Mouse (Mus musculus) hindbrain, postnatal 0 days (tissue): Measurements from ENCODE around the gene Ppp1r15b. TPM values are rescaled to one million over a fixed set of nuclear protein-coding genes. Genes with fewer than 3 reads are reported as not detected.

Source experiments
- ATAC-seq: fragments of 200-750 bp; cut with Nextera tagmentation; 2 replicates; pipeline ENCODE4 v1.8.0; 2017; ENCODE audit warnings: mild to moderate bottlenecking, moderate TSS enrichment, moderate library complexity
- DNase-seq: peaks from one replicate; pipeline ENCODE4 v3.0.0-alpha.2; 2015; ENCODE audit warnings: low spot score
- H3K27ac ChIP-seq: fragments of 300-500 bp; sonication (generic); 2 replicates; pipeline ENCODE4 v1.5.1; 2014; ENCODE audit warnings: mild to moderate bottlenecking
- H3K27me3 ChIP-seq: fragments of 300-500 bp; sonication (generic); 2 replicates; pipeline ENCODE4 v1.6.1; 2014; ENCODE audit warnings: low read length, mixed read lengths; ENCODE audit not compliant: insufficient read depth
- H3K36me3 ChIP-seq: fragments of 300-500 bp; sonication (generic); 2 replicates; pipeline ENCODE4 v1.6.1; 2014; ENCODE audit warnings: low read length, mixed read lengths; ENCODE audit not compliant: insufficient read depth
- H3K4me1 ChIP-seq: fragments of 300-500 bp; sonication (generic); 2 replicates; pipeline ENCODE4 v1.6.1; 2014; ENCODE audit warnings: antibody characterized with exemption, low read length, mixed read lengths; ENCODE audit not compliant: insufficient read depth
- H3K4me2 ChIP-seq: fragments of 300-500 bp; sonication (generic); 2 replicates; pipeline ENCODE4 v1.6.1; 2014; ENCODE audit warnings: low read depth, mild to moderate bottlenecking, low read length, moderate library complexity, mixed read lengths
- H3K4me3 ChIP-seq: fragments of 300-500 bp; sonication (generic); 2 replicates; pipeline ENCODE4 v1.5.1; 2014; ENCODE audit warnings: low read length
- H3K9ac ChIP-seq: fragments of 300-500 bp; sonication (generic); replicated peaks from 2 replicates; pipeline ENCODE4 v1.6.1; 2014; ENCODE audit warnings: mild to moderate bottlenecking, low read length, moderate library complexity, mixed read lengths
- H3K9me3 ChIP-seq: fragments of 300-500 bp; sonication (generic); 2 replicates; pipeline ENCODE4 v1.6.1; 2016; ENCODE audit warnings: low read length, mixed read lengths
- CTCF ChIP-seq: IDR thresholded peaks from 2 replicates; pipeline ENCODE4 v1.5.1; 2016; ENCODE audit warnings: antibody characterized with exemption, control low read depth, low read depth
- WGBS: fragments of 180-500 bp; shearing (Covaris S2); extraction: QIAGEN DNeasy Blood & Tissue Kit; methylation state at CpG from one replicate; pipeline ENCODE4 v1.1.7; 2014; 5-methylcytosine and 5-hydroxymethylcytosine counted together
- polyA plus RNA-seq: library from polyadenylated mRNA; unstranded; fragments of >200 nt; fragmentation: Nextera tagmentation; extraction: Ambion mirVana; gene quantifications from 2 replicates; pipeline ENCODE4 v1.2.1, GENCODE M21; 2015
- total RNA-seq: library from RNA; depleted of rRNA; stranded (reverse); fragments of >200 nt; gene quantifications from 2 replicates; pipeline ENCODE4 v1.2.3, GENCODE M21; 2014

Gene Ppp1r15b
- total and polyA plus RNA-seq, 2 experiments from 2014 or later = 17.0 to 37.4 TPM

DNA sequence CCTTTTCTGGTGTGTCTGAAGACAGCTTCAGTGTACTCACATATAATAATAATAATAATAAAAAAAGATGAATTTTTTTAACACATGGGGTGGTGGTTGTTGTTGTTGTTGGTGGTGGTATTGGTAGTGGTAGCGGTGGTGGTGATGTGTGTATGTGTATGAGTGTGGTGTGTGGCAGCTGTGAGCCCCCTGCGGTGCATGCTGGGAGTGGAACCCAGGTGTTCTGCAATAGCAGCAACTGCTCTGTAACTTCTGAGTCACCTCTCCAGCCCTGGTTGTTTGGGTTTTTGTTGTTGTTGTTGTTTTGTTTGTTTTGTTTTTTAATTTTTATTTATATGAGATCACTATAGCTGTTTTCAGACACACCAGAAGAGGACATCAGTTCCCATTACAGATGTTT, 19.6 kb downstream of the Ppp1r15b start:
- 100% methylated on average over 2 of the region's 2 CpGs for WGBS
- no peaks in the 10 kb centered on the region for H3K4me1 ChIP-seq
- TF ChIP-seq CTCF = no peak
- H3K9me3 ChIP-seq = no peaks in the 10 kb centered on the region
- H3K36me3 ChIP-seq = no peaks in the 10 kb centered on the region
- no peak overlapping the region for H3K27ac ChIP-seq
- DNase-seq (no peak), ATAC-seq (no peak)
- no peak overlapping the region for H3K9ac ChIP-seq
- H3K27me3 ChIP-seq = no peaks in the 10 kb centered on the region
- H3K4me3 ChIP-seq = no peak overlapping the region
- H3K4me2 ChIP-seq = no peak overlapping the region

- Histone ChIP-seq H3K9me3 (no peaks in the 10 kb centered on the region), H3K4me2 (no peak overlapping the region), H3K27me3 (no peaks in the 10 kb centered on the region), H3K36me3 (no peaks in the 10 kb centered on the region), H3K9ac (no peak overlapping the region), H3K4me3 (no peak overlapping the region), H3K27ac (no peak overlapping the region), H3K4me1 (no peaks in the 10 kb centered on the region)
- no peak for TF ChIP-seq CTCF
- ATAC-seq (no peak), DNase-seq (no peak)
- 93% methylated on average over 3 of the region's 3 CpGs for WGBS
Observed at GRCm38 (mm10) chr1:133152213-133152612, 21.3 kb downstream of the Ppp1r15b start.

- 82% methylated on average over 6 of the region's 6 CpGs for WGBS
- TF ChIP-seq CTCF = no peak
- no peak overlapping the region for H3K27ac ChIP-seq
Observed at GRCm38 (mm10) chr1:133155270-133155669, 24.3 kb downstream of the Ppp1r15b start.

DNA sequence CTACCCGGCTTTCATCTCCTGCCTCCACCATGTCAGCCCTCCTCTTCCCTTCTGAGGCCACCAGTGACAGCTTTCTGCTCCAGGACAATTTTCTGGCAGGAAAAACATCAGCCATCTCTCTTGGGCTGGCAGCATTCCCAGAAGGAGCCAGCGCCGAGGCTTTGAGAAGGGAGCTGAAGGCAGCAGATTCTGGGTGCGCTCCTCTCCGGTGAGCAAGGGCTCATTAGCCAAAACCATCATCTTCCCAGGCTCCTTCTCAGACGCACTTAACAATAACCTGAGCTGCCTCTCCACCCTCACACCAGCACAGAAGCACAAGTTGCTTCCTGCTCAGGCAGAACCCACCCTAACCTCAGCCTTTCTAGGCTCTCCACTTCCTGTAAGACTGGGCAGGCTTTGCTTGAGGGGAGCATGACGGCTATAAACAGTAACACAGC, 28.2 kb downstream of the Ppp1r15b start:
- 0 out of 2 replicates have a peak, but pooled peaks have one; percentile 43 for ATAC-seq
- H3K4me1 ChIP-seq = 0 out of 2 replicates have a peak, but pooled peaks cover 5% of the 10 kb centered on the region
- no peaks in the 10 kb centered on the region for H3K36me3 ChIP-seq
- H3K9me3 ChIP-seq = no peaks in the 10 kb centered on the region
- H3K4me2 ChIP-seq = peak overlapping the region; percentile 28; the same call in 1 of the 2 replicates
- no peak overlapping the region for H3K4me3 ChIP-seq
- TF ChIP-seq CTCF = no peak
- no peak overlapping the region for H3K9ac ChIP-seq
- no peaks in the 10 kb centered on the region; the same call in 1 of the 2 replicates for H3K27me3 ChIP-seq
- 27% methylated on average over 7 of the region's 7 CpGs for WGBS
- peak; percentile 66 for DNase-seq
- 0 out of 2 replicates have a peak overlapping the region, but pooled peaks have one; percentile 32 for H3K27ac ChIP-seq

More at GRCm38 (mm10) chr1:133155270-133155669, 24.3 kb downstream of the Ppp1r15b start:
- Histone ChIP-seq H3K4me3 (no peak overlapping the region), H3K9ac (no peak overlapping the region), H3K4me1 (0 out of 2 replicates have a peak, but pooled peaks cover 5% of the 10 kb centered on the region), H3K9me3 (no peaks in the 10 kb centered on the region), H3K27me3 (no peaks in the 10 kb centered on the region; the same call in 1 of the 2 replicates), H3K4me2 (no peak overlapping the region), H3K36me3 (no peaks in the 10 kb centered on the region)
- no peak for DNase-seq
- no peak for ATAC-seq

DNA sequence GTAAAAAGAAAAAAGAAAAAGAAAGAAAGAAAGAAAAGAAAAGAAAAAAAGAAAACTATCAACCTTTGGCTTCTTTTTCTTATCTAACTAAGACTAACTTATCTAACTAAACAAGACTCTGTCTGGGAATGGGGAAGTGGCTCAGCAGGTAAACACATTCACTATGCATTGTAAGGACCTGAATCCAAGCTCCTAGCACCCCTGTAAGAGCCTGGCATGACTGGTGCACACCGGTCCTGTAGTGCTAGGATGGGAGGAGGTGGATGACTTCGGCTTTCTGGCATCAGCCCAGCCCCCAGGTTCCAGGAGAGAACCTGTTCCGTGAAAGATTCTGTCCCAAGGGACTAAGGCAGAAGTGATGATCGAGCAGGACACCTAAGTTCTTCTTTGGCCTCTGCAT, 30.6 kb downstream of the Ppp1r15b start:
- H3K4me3 ChIP-seq = no peak overlapping the region
- H3K9ac ChIP-seq = no peak overlapping the region
- H3K27ac ChIP-seq = no peak overlapping the region
- H3K36me3 ChIP-seq = no peaks in the 10 kb centered on the region
- H3K4me2 ChIP-seq = no peak overlapping the region
- ATAC-seq (no peak), DNase-seq (no peak)
- H3K9me3 ChIP-seq = no peaks in the 10 kb centered on the region
- TF ChIP-seq CTCF = no peak
- WGBS = 56% methylated on average over 4 of the region's 4 CpGs
- H3K27me3 ChIP-seq = no peaks in the 10 kb centered on the region; the same call in 1 of the 2 replicates
- peaks cover 5% of the 10 kb centered on the region; the same call in 1 of the 2 replicates for H3K4me1 ChIP-seq

GRCm38 (mm10) chr1:133162046-133162445, 31.1 kb downstream of the Ppp1r15b start:
- Histone ChIP-seq H3K4me2 (no peak overlapping the region), H3K9ac (no peak overlapping the region), H3K4me1 (peaks cover 5% of the 10 kb centered on the region; the same call in 1 of the 2 replicates), H3K27ac (no peak overlapping the region), H3K4me3 (no peak overlapping the region), H3K36me3 (no peaks in the 10 kb centered on the region), H3K27me3 (no peaks in the 10 kb centered on the region; the same call in 1 of the 2 replicates), H3K9me3 (no peaks in the 10 kb centered on the region)
- 73% methylated on average over 10 of the region's 10 CpGs for WGBS
- no peak for ATAC-seq
- TF ChIP-seq CTCF = no peak
- no peak for DNase-seq

DNA sequence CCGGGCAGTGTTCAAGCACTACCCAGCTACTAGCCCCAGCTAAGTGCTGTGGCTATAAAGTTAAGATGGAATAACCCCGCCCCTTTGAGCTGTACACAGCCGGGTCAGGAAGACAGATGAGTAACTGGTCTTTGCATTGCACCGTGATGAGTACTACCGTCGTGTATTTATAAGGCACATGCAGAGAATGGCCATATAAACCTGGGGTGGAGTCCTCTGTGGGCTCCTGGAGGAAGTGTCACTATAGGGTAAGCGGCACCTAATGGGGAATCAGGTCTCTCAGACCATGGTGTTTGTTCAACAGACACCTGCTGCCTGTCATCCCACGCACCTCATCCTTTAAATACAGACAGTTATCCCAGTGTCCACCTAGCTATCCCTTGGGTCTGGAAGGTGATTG, 32.0 kb downstream of the Ppp1r15b start:
- Histone ChIP-seq H3K4me1 (peaks cover 5% of the 10 kb centered on the region; the same call in 1 of the 2 replicates), H3K9ac (no peak overlapping the region), H3K27me3 (no peaks in the 10 kb centered on the region; the same call in 1 of the 2 replicates), H3K4me2 (no peak overlapping the region), H3K36me3 (no peaks in the 10 kb centered on the region), H3K27ac (no peak overlapping the region), H3K4me3 (no peak overlapping the region), H3K9me3 (no peaks in the 10 kb centered on the region)
- no peak for TF ChIP-seq CTCF
- ATAC-seq (no peak), DNase-seq (no peak)
- 53% methylated on average over 8 of the region's 8 CpGs for WGBS
